Mouse (Mus musculus) stomach, embryonic 15.5 days (tissue): ENCODE data around the gene Nup107. TPM values are rescaled to one million over a fixed set of nuclear protein-coding genes. Genes with fewer than 3 reads are reported as not detected.
"Not testable (repeated sequence)": the region's sequence is repeated elsewhere in the genome, so short reads cannot be mapped to it uniquely, and the experiment has no call there.

Source experiments
- ATAC-seq: fragments of 200-750 bp; cut with Nextera tagmentation; 2 replicates; pipeline ENCODE4 v1.8.0; 2017; ENCODE audit warnings: low read depth, moderate number of reproducible peaks, moderate TSS enrichment; ENCODE audit not compliant: insufficient read depth, low FRiP score
- H3K27ac ChIP-seq: fragments of 300-500 bp; sonication (generic); 2 replicates; pipeline ENCODE4 v1.5.1; 2015; ENCODE audit warnings: mild to moderate bottlenecking, inconsistent platforms
- H3K27me3 ChIP-seq: fragments of 300-500 bp; sonication (generic); replicated peaks from 2 replicates; pipeline ENCODE4 v1.6.1; 2015; ENCODE audit warnings: inconsistent platforms
- H3K36me3 ChIP-seq: fragments of 300-500 bp; sonication (generic); 2 replicates; pipeline ENCODE4 v1.6.1; 2015; ENCODE audit warnings: inconsistent platforms
- H3K4me1 ChIP-seq: fragments of 300-500 bp; sonication (generic); 2 replicates; pipeline ENCODE4 v1.6.1; 2015; ENCODE audit warnings: inconsistent platforms
- H3K4me2 ChIP-seq: fragments of 300-500 bp; sonication (generic); 2 replicates; pipeline ENCODE4 v1.6.1; 2015; ENCODE audit warnings: mild to moderate bottlenecking, inconsistent platforms
- H3K4me3 ChIP-seq: fragments of 300-500 bp; sonication (generic); replicated peaks from 2 replicates; pipeline ENCODE4 v1.5.1; 2015; ENCODE audit warnings: inconsistent platforms
- H3K9ac ChIP-seq: fragments of 300-500 bp; sonication (generic); 2 replicates; pipeline ENCODE4 v1.6.1; 2015; ENCODE audit warnings: inconsistent platforms
- H3K9me3 ChIP-seq: fragments of 300-500 bp; sonication (generic); 2 replicates; pipeline ENCODE4 v1.6.1; 2016; ENCODE audit warnings: inconsistent platforms
- WGBS: fragments of 180-500 bp; shearing (Covaris S2); methylation state at CpG from one replicate; pipeline ENCODE4 v1.1.7; 2015; 5-methylcytosine and 5-hydroxymethylcytosine counted together
- polyA plus RNA-seq: library from polyadenylated mRNA; unstranded; fragments of >200 nt; fragmentation: Nextera tagmentation; extraction: Ambion mirVana; gene quantifications from 2 replicates; pipeline ENCODE4 v1.2.1, GENCODE M21; 2015

Nup107 gene
- polyA plus RNA-seq, 1 experiment from 2014 or later: 64.8 TPM

GRCm38 (mm10) chr10:117734104-117734852 is 58.2 kb downstream of the Nup107 start:
- not testable (repeated sequence) for H3K27ac ChIP-seq, ATAC-seq, H3K9ac ChIP-seq, H3K4me3 ChIP-seq, H3K4me1 ChIP-seq, H3K9me3 ChIP-seq, H3K4me2 ChIP-seq, H3K27me3 ChIP-seq, H3K36me3 ChIP-seq
- 62% methylated on average over 10 of the region's 10 CpGs for WGBS

- not testable (repeated sequence) for H3K36me3 ChIP-seq, H3K4me3 ChIP-seq, H3K4me1 ChIP-seq, H3K9me3 ChIP-seq, H3K27ac ChIP-seq, H3K9ac ChIP-seq, H3K27me3 ChIP-seq, H3K4me2 ChIP-seq
- 41% methylated on average over 8 of the region's 8 CpGs for WGBS
- ATAC-seq: peak; percentile 65
Measured at GRCm38 (mm10) chr10:117733626-117734025, 58.9 kb downstream of the Nup107 start.

GRCm38 (mm10) chr10:117732962-117733592 is 59.4 kb downstream of the Nup107 start:
- 78% methylated on average over 14 of the region's 14 CpGs for WGBS
- H3K9me3 ChIP-seq: no peaks in the 10 kb centered on the region
- no peaks in the 10 kb centered on the region; the same call in 1 of the 2 replicates for H3K4me1 ChIP-seq
- no peak overlapping the region for H3K4me3 ChIP-seq
- H3K9ac ChIP-seq: no peak overlapping the region
- ATAC-seq: no peak
- H3K4me2 ChIP-seq: no peak overlapping the region
- H3K36me3 ChIP-seq: no peaks in the 10 kb centered on the region
- no peak overlapping the region for H3K27ac ChIP-seq
- H3K27me3 ChIP-seq: no peaks in the 10 kb centered on the region

GRCm38 (mm10) chr10:117732184-117732583 is 60.3 kb downstream of the Nup107 start:
- Histone ChIP-seq H3K9me3 (no peaks in the 10 kb centered on the region), H3K4me1 (no peaks in the 10 kb centered on the region; the same call in 1 of the 2 replicates), H3K36me3 (no peaks in the 10 kb centered on the region), H3K4me2 (no peak overlapping the region), H3K27me3 (no peaks in the 10 kb centered on the region), H3K4me3 (no peak overlapping the region), H3K27ac (no peak overlapping the region), H3K9ac (no peak overlapping the region)
- peak; percentile 69 for ATAC-seq
- 64% methylated on average over 5 of the region's 5 CpGs for WGBS

- no peak overlapping the region for H3K4me3 ChIP-seq
- H3K4me2 ChIP-seq: no peak overlapping the region
- H3K36me3 ChIP-seq: no peaks in the 10 kb centered on the region
- H3K9me3 ChIP-seq: no peaks in the 10 kb centered on the region
- no peak overlapping the region for H3K9ac ChIP-seq
- 54% methylated on average over 15 of the region's 15 CpGs for WGBS
- H3K27ac ChIP-seq: no peak overlapping the region
- no peak for ATAC-seq
- H3K4me1 ChIP-seq: no peaks in the 10 kb centered on the region; the same call in 1 of the 2 replicates
- H3K27me3 ChIP-seq: no peaks in the 10 kb centered on the region
Measured at GRCm38 (mm10) chr10:117731244-117732101, 61.0 kb downstream of the Nup107 start.

- 91% methylated on average over 12 of the region's 12 CpGs for WGBS
- H3K4me1 ChIP-seq: no peaks in the 10 kb centered on the region; the same call in 1 of the 2 replicates
- no peak overlapping the region for H3K9ac ChIP-seq
- H3K27ac ChIP-seq: no peak overlapping the region
- no peaks in the 10 kb centered on the region for H3K27me3 ChIP-seq
- no peak for ATAC-seq
- H3K9me3 ChIP-seq: no peaks in the 10 kb centered on the region
- H3K36me3 ChIP-seq: no peaks in the 10 kb centered on the region
- H3K4me2 ChIP-seq: no peak overlapping the region
- H3K4me3 ChIP-seq: no peak overlapping the region
Measured at GRCm38 (mm10) chr10:117730637-117731203, 61.8 kb downstream of the Nup107 start.

- H3K9me3 ChIP-seq: no peaks in the 10 kb centered on the region
- ATAC-seq: no peak
Measured at GRCm38 (mm10) chr10:117730140-117730539, 62.4 kb downstream of the Nup107 start.

GRCm38 (mm10) chr10:117729139-117729814 is 63.2 kb downstream of the Nup107 start:
- no peak for ATAC-seq
- Histone ChIP-seq H3K4me3 (no peak overlapping the region), H3K9me3 (no peaks in the 10 kb centered on the region), H3K4me2 (no peak overlapping the region), H3K9ac (no peak overlapping the region), H3K27me3 (no peaks in the 10 kb centered on the region), H3K36me3 (no peaks in the 10 kb centered on the region), H3K4me1 (no peaks in the 10 kb centered on the region; the same call in 1 of the 2 replicates), H3K27ac (no peak overlapping the region)
- WGBS: 54% methylated on average over 11 of the region's 11 CpGs

More at GRCm38 (mm10) chr10:117730140-117730539, 62.4 kb downstream of the Nup107 start:
- no peaks in the 10 kb centered on the region for H3K36me3 ChIP-seq
- H3K9ac ChIP-seq: no peak overlapping the region
- 92% methylated on average over 7 of the region's 7 CpGs for WGBS
- no peaks in the 10 kb centered on the region; the same call in 1 of the 2 replicates for H3K4me1 ChIP-seq
- no peak overlapping the region for H3K27ac ChIP-seq
- H3K27me3 ChIP-seq: no peaks in the 10 kb centered on the region
- H3K4me2 ChIP-seq: no peak overlapping the region
- H3K4me3 ChIP-seq: no peak overlapping the region

GRCm38 (mm10) chr10:117728574-117728973 is 63.9 kb downstream of the Nup107 start:
- Histone ChIP-seq H3K9me3 (no peaks in the 10 kb centered on the region), H3K9ac (no peak overlapping the region), H3K4me2 (no peak overlapping the region), H3K36me3 (no peaks in the 10 kb centered on the region), H3K27ac (no peak overlapping the region), H3K4me1 (no peaks in the 10 kb centered on the region; the same call in 1 of the 2 replicates), H3K27me3 (no peaks in the 10 kb centered on the region), H3K4me3 (no peak overlapping the region)
- WGBS: 86% methylated on average over 5 of the region's 5 CpGs
- no peak for ATAC-seq

- Histone ChIP-seq H3K4me2 (no peak overlapping the region), H3K4me3 (no peak overlapping the region), H3K27me3 (no peaks in the 10 kb centered on the region), H3K9me3 (no peaks in the 10 kb centered on the region), H3K9ac (no peak overlapping the region), H3K4me1 (no peaks in the 10 kb centered on the region; the same call in 1 of the 2 replicates), H3K27ac (no peak overlapping the region), H3K36me3 (no peaks in the 10 kb centered on the region)
- no peak for ATAC-seq
- WGBS: 71% methylated on average over 9 of the region's 9 CpGs
Measured at GRCm38 (mm10) chr10:117727518-117728110, 64.9 kb downstream of the Nup107 start.

GRCm38 (mm10) chr10:117726888-117727385 is 65.6 kb downstream of the Nup107 start:
- H3K4me1 ChIP-seq: no peaks in the 10 kb centered on the region; the same call in 1 of the 2 replicates
- H3K36me3 ChIP-seq: no peaks in the 10 kb centered on the region
- H3K9ac ChIP-seq: no peak overlapping the region
- no peak overlapping the region for H3K4me3 ChIP-seq
- H3K9me3 ChIP-seq: no peaks in the 10 kb centered on the region
- 91% methylated on average over 4 of the region's 4 CpGs for WGBS
- H3K4me2 ChIP-seq: no peak overlapping the region
- no peak for ATAC-seq
- H3K27me3 ChIP-seq: no peaks in the 10 kb centered on the region
- H3K27ac ChIP-seq: no peak overlapping the region
